Mouse (Mus musculus): ENCODE data around the gene Ccr6. TPM values are rescaled to one million over a fixed set of nuclear protein-coding genes. Genes with fewer than 3 reads are reported as not detected.
A peak's percentile ranks its signal among the peaks of the same experiment; 100 is the strongest.

Gene Ccr6
- polyA plus RNA-seq, 1 experiment from 2014 or later = 0.17 TPM

- 35% methylated on average over 3 of the region's 3 CpGs for WGBS
- DNase-seq (ENCODE audit: low spot score) = peak; percentile 23
- no peak for ATAC-seq (ENCODE audit: low FRiP score, low TSS enrichment)
Observed at GRCm38 (mm10) chr17:8305801-8306200, 70.0 kb downstream of the Ccr6 start.

More at GRCm38 (mm10) chr17:8305801-8306200, 70.0 kb downstream of the Ccr6 start:
- Histone ChIP-seq H3K27ac (replicated peaks) (no peak overlapping the region), H3K9me3 (ENCODE audit: control insufficient read depth, low read length) (no peaks in the 10 kb centered on the region), H3K4me3 (ENCODE audit: low read depth, low read length) (no peak overlapping the region), H3K36me3 (ENCODE audit: control insufficient read depth, insufficient read depth, low read length) (no peaks in the 10 kb centered on the region), H3K9ac (ENCODE audit: low read length) (no peak overlapping the region), H3K27me3 (ENCODE audit: control insufficient read depth, insufficient read depth, low read length) (no peaks in the 10 kb centered on the region), H3K4me2 (replicated peaks; ENCODE audit: low read depth) (no peak overlapping the region), H3K4me1 (replicated peaks; ENCODE audit: control insufficient read depth, insufficient read depth) (no peaks in the 10 kb centered on the region)
- TF ChIP-seq CTCF (IDR thresholded peaks at IDR 0.05; ENCODE audit: low read depth) = peak; percentile 62
- no peak for TF ChIP-seq EP300 (optimal IDR thresholded peaks at IDR 0.05)

Other genes with a start within 250 kb of the Ccr6 start
- gene Gm49673, start 88.3 kb upstream of the Ccr6 start, polyA plus RNA-seq (2015; fragmentation: Nextera tagmentation; extraction: Ambion mirVana) = 0.23 TPM in 1 of 2 replicates, not detected in the other
- gene Rnaset2a, start 87.9 kb upstream of the Ccr6 start, polyA plus RNA-seq (2015; fragmentation: Nextera tagmentation; extraction: Ambion mirVana) = 43.3 and 44.8 TPM in 2 replicates
- gene Fgfr1op, start 70.5 kb upstream of the Ccr6 start, polyA plus RNA-seq (2015; fragmentation: Nextera tagmentation; extraction: Ambion mirVana) = 12.7 and 12.8 TPM in 2 replicates
- gene Mpc1, start 46.9 kb downstream of the Ccr6 start, polyA plus RNA-seq (2015; fragmentation: Nextera tagmentation; extraction: Ambion mirVana) = 292 and 304 TPM in 2 replicates
- 96.2 and 104 TPM in 2 replicates for gene Sft2d1, start 75.1 kb downstream of the Ccr6 start, polyA plus RNA-seq (2015; fragmentation: Nextera tagmentation; extraction: Ambion mirVana)
- gene Prr18, start 101.4 kb downstream of the Ccr6 start, polyA plus RNA-seq (2015; fragmentation: Nextera tagmentation; extraction: Ambion mirVana) = 0.50 and 0.62 TPM in 2 replicates
- gene T2, start 119.9 kb downstream of the Ccr6 start, polyA plus RNA-seq (2015; fragmentation: Nextera tagmentation; extraction: Ambion mirVana) = 0.13 and 0.18 TPM in 2 replicates
- gene T, start 198.4 kb downstream of the Ccr6 start, polyA plus RNA-seq (2015; fragmentation: Nextera tagmentation; extraction: Ambion mirVana) = not detected in 2 replicates